Mouse (Mus musculus) ES-Bruce4 (cell line): ENCODE measurements around the gene Dot1l. TPM values are rescaled to one million over a fixed set of nuclear protein-coding genes. Genes with fewer than 3 reads are reported as not detected.

Experiments
- H3K27ac ChIP-seq: 2 replicates; pipeline ENCODE4 v1.5.1; 2012; ENCODE audit warnings: low read length, inconsistent platforms; ENCODE audit not compliant: insufficient read depth
- H3K27me3 ChIP-seq: 2 replicates; pipeline ENCODE4 v1.6.1; 2012; ENCODE audit warnings: mild to moderate bottlenecking, low read length, inconsistent platforms; ENCODE audit not compliant: control insufficient read depth, poor library complexity, insufficient read depth, severe bottlenecking
- H3K36me3 ChIP-seq: 2 replicates; pipeline ENCODE4 v1.6.1; 2012; ENCODE audit warnings: inconsistent platforms, mild to moderate bottlenecking, low read length, moderate library complexity; ENCODE audit not compliant: control insufficient read depth, poor library complexity, insufficient read depth, severe bottlenecking
- H3K4me1 ChIP-seq: one replicate; pipeline ENCODE4 v1.8.1; 2011; ENCODE audit warnings: low read length; ENCODE audit not compliant: control insufficient read depth, insufficient read depth
- H3K4me3 ChIP-seq: 2 replicates; pipeline ENCODE4 v1.5.1; 2011; ENCODE audit warnings: low read depth, mild to moderate bottlenecking, low read length
- H3K9ac ChIP-seq: 2 replicates; pipeline ENCODE4 v1.6.1; 2012; ENCODE audit warnings: low read depth, mild to moderate bottlenecking, inconsistent platforms; ENCODE audit not compliant: poor library complexity, severe bottlenecking
- H3K9me3 ChIP-seq: replicated peaks from 2 replicates; pipeline ENCODE4 v1.6.1; 2012; ENCODE audit warnings: mild to moderate bottlenecking, low read length, inconsistent platforms; ENCODE audit not compliant: control insufficient read depth, poor library complexity, insufficient read depth, severe bottlenecking
- CTCF ChIP-seq: IDR thresholded peaks from one replicate; pipeline ENCODE4 v1.8.1; 2011; ENCODE audit warnings: low read depth, low read length
- EP300 ChIP-seq: IDR thresholded peaks from 2 replicates; pipeline ENCODE4 v1.6.1; 2011; ENCODE audit warnings: low read depth, low read length; ENCODE audit not compliant: insufficient read depth
- POLR2A ChIP-seq: IDR thresholded peaks from one replicate; pipeline ENCODE4 v1.8.1; 2011; ENCODE audit warnings: low read length; ENCODE audit not compliant: insufficient read depth
- polyA plus RNA-seq: library from polyadenylated mRNA; stranded (reverse); fragments of >200 nt; gene quantifications from 2 replicates; pipeline ENCODE4 v1.2.4, GENCODE M21; 2011; ENCODE audit warnings: low read depth; ENCODE audit not compliant: missing spikeins, insufficient read depth, insufficient read length

The Dot1l gene
- polyA plus RNA-seq, 1 experiment, result 42.6 TPM

- Histone ChIP-seq H3K36me3 (peaks cover 20% of the 10 kb centered on the region), H3K4me1 (peaks cover 3% of the 10 kb centered on the region)
Observed at GRCm38 (mm10) chr10:80804340-80804739, 49.3 kb downstream of the Dot1l start.

GRCm38 (mm10) chr10:80804916-80805315 is 49.9 kb downstream of the Dot1l start, which contains the start of gene Amh:
Amh (plus strand) TSS chr10:80805243.
- Histone ChIP-seq H3K4me1 (peaks cover 3% of the 10 kb centered on the region), H3K36me3 (peaks cover 20% of the 10 kb centered on the region), H3K27me3 (no peaks in the 10 kb centered on the region), H3K9ac (no peak within 1 kb of the TSS), H3K4me3 (no peak within 1 kb of the TSS; the same call in 1 of the 2 replicates), H3K9me3 (no peaks in the 10 kb centered on the region), H3K27ac (no peak within 1 kb of the TSS)
- TF ChIP-seq EP300, result no peak
- TF ChIP-seq POLR2A, result no peak
- no peak for TF ChIP-seq CTCF

More at GRCm38 (mm10) chr10:80804340-80804739, 49.3 kb downstream of the Dot1l start:
- Histone ChIP-seq H3K27ac (no peak overlapping the region), H3K27me3 (no peaks in the 10 kb centered on the region), H3K4me3 (no peak overlapping the region), H3K9me3 (no peaks in the 10 kb centered on the region), H3K9ac (no peak overlapping the region)
- TF ChIP-seq EP300 (no peak), CTCF (no peak), POLR2A (no peak)

- peaks cover 20% of the 10 kb centered on the region for H3K36me3 ChIP-seq
- H3K4me1 ChIP-seq, result peaks cover 3% of the 10 kb centered on the region
- no peak overlapping the region for H3K27ac ChIP-seq
- no peak overlapping the region for H3K9ac ChIP-seq
- TF ChIP-seq EP300 (no peak), POLR2A (no peak), CTCF (no peak)
- no peaks in the 10 kb centered on the region for H3K27me3 ChIP-seq
- no peak overlapping the region for H3K4me3 ChIP-seq
- no peaks in the 10 kb centered on the region for H3K9me3 ChIP-seq
Observed at GRCm38 (mm10) chr10:80805322-80805721, 50.3 kb downstream of the Dot1l start.

- TF ChIP-seq POLR2A (no peak), EP300 (no peak), CTCF (peak; percentile 70)
- Histone ChIP-seq H3K36me3 (peaks cover 20% of the 10 kb centered on the region), H3K4me1 (peaks cover 3% of the 10 kb centered on the region), H3K9ac (no peak overlapping the region), H3K9me3 (no peaks in the 10 kb centered on the region), H3K27ac (no peak overlapping the region), H3K27me3 (no peaks in the 10 kb centered on the region), H3K4me3 (peak overlapping the region; percentile 70)
Observed at GRCm38 (mm10) chr10:80805925-80806324, 50.9 kb downstream of the Dot1l start.

GRCm38 (mm10) chr10:80806341-80807056 is 51.5 kb downstream of the Dot1l start:
- H3K36me3 ChIP-seq, result peaks cover 14% of the 10 kb centered on the region
- no peaks in the 10 kb centered on the region for H3K9me3 ChIP-seq
- TF ChIP-seq EP300, result no peak
- no peak for TF ChIP-seq POLR2A
- TF ChIP-seq CTCF, result no peak
- no peaks in the 10 kb centered on the region for H3K27me3 ChIP-seq
- H3K4me1 ChIP-seq, result peaks cover 3% of the 10 kb centered on the region
- H3K27ac ChIP-seq, result no peak overlapping the region
- H3K9ac ChIP-seq, result peak overlapping the region; percentile 57
- peak overlapping the region; percentile 70 for H3K4me3 ChIP-seq

- Histone ChIP-seq H3K4me1 (peaks cover 3% of the 10 kb centered on the region), H3K27me3 (no peaks in the 10 kb centered on the region), H3K27ac (no peak overlapping the region), H3K4me3 (peak overlapping the region; percentile 70), H3K9me3 (no peaks in the 10 kb centered on the region), H3K36me3 (peaks cover 13% of the 10 kb centered on the region), H3K9ac (peak overlapping the region; percentile 57)
- TF ChIP-seq EP300 (no peak), POLR2A (no peak), CTCF (no peak)
Observed at GRCm38 (mm10) chr10:80807057-80807627, 52.1 kb downstream of the Dot1l start.
